Mouse (Mus musculus): ENCODE measurements around the gene Josd2.

Gene Josd2

GRCm38 (mm10) chr7:44495992-44496770 is 28.4 kb downstream of the Josd2 start, which contains the start of the genes Emc10 and Fam71e1:
TSS of gene Emc10 (minus strand) at chr7:44496529.
TSS of gene Fam71e1 (plus strand) at chr7:44496581.
- in situ Hi-C loops (cut with MboI; ENCODE audit: low sequenced_read_pairs) = no loop called here

DNA sequence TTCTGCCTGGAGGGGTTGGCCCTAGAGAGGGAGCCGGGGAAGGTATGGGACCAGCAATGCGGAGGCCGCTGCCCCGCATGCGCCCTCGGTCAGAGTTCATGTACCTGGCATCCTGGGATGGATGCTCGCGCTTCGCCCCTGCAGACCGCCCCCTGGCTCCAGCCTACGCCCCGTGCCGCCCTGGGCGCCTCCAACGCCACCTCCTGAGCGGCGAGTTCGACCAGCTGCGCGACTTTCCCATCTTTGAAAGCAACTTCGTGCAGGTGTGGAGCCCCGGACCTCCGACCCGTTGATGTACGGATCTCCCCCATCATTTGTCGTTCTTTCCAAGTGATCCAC is 29.0 kb downstream of the Josd2 start:
- in situ Hi-C loops (cut with MboI; ENCODE audit: low sequenced_read_pairs) = no loop called here

DNA sequence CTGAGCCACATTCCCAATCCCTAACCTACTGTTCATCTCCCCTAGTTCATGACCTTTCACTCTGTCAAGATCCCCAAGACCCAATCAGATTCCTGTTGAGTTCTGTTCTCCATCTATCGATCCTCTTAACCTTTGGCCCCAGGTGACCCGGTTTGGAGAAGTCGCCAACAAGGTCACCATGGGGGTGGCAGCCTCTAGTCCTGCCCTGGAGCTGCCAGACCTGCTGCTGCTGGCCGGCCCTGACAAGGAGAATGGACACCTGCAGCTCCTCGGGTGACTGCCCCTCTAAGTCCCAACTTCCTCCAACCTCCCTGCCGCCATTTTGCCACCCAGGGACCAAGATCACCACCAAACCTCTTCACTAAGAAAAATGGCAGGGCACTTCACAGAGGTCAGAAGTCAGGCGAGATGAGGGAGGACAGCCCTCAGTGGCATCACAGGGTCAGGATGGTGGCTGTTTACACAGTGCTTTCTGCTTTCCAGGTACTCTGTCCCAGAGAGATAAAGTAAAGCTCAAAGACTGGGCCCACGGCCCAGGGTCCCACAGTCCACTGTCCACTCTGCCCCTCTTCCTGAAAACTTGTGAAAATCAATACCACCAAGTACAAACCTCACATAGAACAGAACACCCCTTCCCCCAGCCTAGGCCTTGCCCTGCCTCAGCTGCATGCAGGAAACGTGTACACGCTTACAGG is 29.7 kb downstream of the Josd2 start:
- in situ Hi-C loops (cut with MboI; ENCODE audit: low sequenced_read_pairs) = no loop called here

- in situ Hi-C loops (cut with MboI; ENCODE audit: low sequenced_read_pairs) = no loop called here
Measured at GRCm38 (mm10) chr7:44498922-44499321, 31.1 kb downstream of the Josd2 start.

GRCm38 (mm10) chr7:44500046-44500445 is 32.3 kb downstream of the Josd2 start:
- in situ Hi-C loops (cut with MboI; ENCODE audit: low sequenced_read_pairs) = loop anchor here (25.0 kb wide), 1 partner anchor 137 kb away; no protein-coding TSS in a partner anchor

DNA sequence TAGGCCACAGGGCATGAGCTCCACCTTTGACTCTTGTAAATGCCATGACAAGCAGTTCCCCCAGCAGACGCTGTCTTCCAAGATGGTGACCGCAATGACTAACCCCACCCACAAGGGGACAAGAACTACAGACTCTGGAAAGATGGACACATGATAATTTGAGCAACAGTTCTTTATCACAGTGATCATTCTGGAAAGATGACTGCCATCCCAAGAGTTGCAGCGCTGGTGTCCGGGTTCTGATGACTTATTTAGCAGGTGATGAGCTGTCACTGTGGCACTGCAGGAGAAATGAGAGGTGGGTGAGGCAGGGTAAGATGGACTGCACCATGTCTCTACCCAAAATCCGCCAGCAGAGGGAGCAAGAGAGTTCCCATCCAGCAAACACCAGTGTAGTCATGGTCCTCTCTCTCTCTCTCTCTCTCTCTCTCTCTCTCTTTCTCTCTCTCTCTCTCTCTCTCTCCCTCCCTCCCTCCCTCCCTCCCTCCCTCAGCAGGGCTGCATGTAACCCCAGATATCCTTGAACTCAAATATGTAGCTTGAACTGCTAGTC is 33.9 kb downstream of the Josd2 start:
- in situ Hi-C loops (cut with MboI; ENCODE audit: low sequenced_read_pairs) = loop anchor here (25.0 kb wide), 1 partner anchor 136 kb away; no protein-coding TSS in a partner anchor

DNA sequence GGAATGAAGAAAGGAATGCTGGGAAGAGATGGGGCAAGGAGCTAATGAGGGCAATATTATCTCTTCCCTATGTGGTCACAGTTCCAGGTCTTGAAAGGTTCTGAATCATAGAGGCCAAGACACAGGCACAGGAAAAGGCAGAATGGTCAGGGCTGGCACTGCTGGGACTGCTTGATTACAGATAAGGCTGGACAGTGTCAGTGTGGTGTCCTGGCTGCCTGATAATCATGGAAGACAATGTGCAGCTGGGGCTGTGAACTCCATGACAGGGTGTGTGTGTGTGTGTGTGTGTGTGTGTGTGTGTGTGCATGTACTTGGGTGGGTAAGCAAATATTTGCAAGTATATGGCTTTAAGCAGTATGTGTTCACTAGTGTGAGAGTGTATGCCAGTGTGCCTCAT is 39.7 kb downstream of the Josd2 start:
- in situ Hi-C loops (cut with MboI; ENCODE audit: low sequenced_read_pairs) = loop anchor here (25.0 kb wide), 1 partner anchor 130 kb away; no protein-coding TSS in a partner anchor

DNA sequence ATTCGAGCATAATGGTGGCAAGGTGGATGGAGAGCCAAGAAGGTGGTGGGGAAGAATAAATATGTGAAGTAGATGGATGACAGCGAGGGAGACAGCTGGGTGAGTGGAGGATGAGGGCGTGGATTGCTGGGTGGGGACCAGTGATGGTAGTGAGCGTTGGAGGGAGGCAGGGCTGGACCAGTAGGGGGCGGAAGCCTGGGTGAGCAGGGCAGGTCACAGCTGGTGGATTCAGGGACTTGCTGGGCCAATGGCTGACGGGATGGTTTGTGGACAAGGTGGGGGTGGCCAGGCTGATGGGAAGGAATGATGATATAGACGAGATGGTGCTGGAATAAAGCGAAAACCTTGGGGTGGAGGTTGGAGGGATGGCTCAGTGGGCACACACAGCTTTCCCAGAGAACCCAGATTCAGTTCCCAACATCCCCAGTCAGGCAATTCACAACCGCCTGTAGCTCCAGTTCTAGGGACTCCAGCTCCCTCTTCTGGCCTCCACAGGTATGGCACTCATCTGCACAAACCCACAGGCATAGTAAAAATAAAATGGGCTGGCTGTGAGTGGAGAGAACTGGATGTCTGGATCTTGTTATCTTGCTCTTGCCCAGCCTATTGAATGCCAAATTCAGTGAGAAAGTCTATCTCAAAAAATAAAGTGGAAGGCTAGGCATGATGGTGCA is 51.6 kb downstream of the Josd2 start:
- in situ Hi-C loops (cut with MboI; ENCODE audit: low sequenced_read_pairs) = loop anchor here (25.0 kb wide), 1 partner anchor 118 kb away; no protein-coding TSS in a partner anchor

- in situ Hi-C loops (cut with MboI; ENCODE audit: low sequenced_read_pairs) = loop anchor here (25.0 kb wide), 1 partner anchor 116 kb away; no protein-coding TSS in a partner anchor
Measured at GRCm38 (mm10) chr7:44520990-44521389, 53.2 kb downstream of the Josd2 start.
